Mouse (Mus musculus) left cerebral cortex, adult 8-10 months (tissue): ENCODE measurements around the gene Cyp2j13. TPM values are rescaled to one million over a fixed set of nuclear protein-coding genes. Genes with fewer than 3 reads are reported as not detected.
A peak's percentile ranks its signal among the peaks of the same experiment; 100 is the strongest.
"Not testable (repeated sequence)": the region's sequence is repeated elsewhere in the genome, so short reads cannot be mapped to it uniquely, and the experiment has no call there.

Experiments
- DNase-seq, 2 experiments: peaks; one replicate each; pipeline ENCODE4 v3.0.0; 2022; ENCODE audit warnings: low spot score in 2 of 2
- total RNA-seq, 4 experiments: library from RNA; stranded (reverse); gene quantifications; 2 replicates each; pipeline ENCODE4 v1.2.4; 2022

Gene Cyp2j13
- total RNA-seq = 1 to 10 TPM; 1.5 to 1.7 (median 1.6) TPM

- DNase-seq = peak in 1 of 2 experiments; percentile 9
Observed at GRCm38 (mm10) chr4:96077261-96078125, at the start of gene Cyp2j13. TSS of gene Cyp2j13 (minus strand) at chr4:96077546.

- DNase-seq = no peak
Observed at GRCm38 (mm10) chr4:96096841-96097240, 19.5 kb upstream of the Cyp2j13 start.

GRCm38 (mm10) chr4:96091869-96092268 lies 14.5 kb upstream of the Cyp2j13 start:
- no peak for DNase-seq

GRCm38 (mm10) chr4:96089356-96090048 lies 12.2 kb upstream of the Cyp2j13 start:
- DNase-seq = not testable (repeated sequence)

GRCm38 (mm10) chr4:96078308-96078707 lies 962 bp upstream of the Cyp2j13 start:
- no peak for DNase-seq

- DNase-seq = no peak
Observed at GRCm38 (mm10) chr4:96062045-96062444, 15.3 kb downstream of the Cyp2j13 start.

GRCm38 (mm10) chr4:96060106-96060505 lies 17.2 kb downstream of the Cyp2j13 start:
- DNase-seq = no peak

- peak; percentile 8 to 64 for DNase-seq
Observed at GRCm38 (mm10) chr4:96028412-96028811, 48.9 kb downstream of the Cyp2j13 start.

- no peak for DNase-seq
Observed at GRCm38 (mm10) chr4:96022803-96023202, 54.5 kb downstream of the Cyp2j13 start.

- no peak for DNase-seq
Observed at GRCm38 (mm10) chr4:96016875-96017274, 60.5 kb downstream of the Cyp2j13 start.

GRCm38 (mm10) chr4:95982221-95982620 lies 95.1 kb downstream of the Cyp2j13 start:
- not testable (repeated sequence) for DNase-seq

Other genes starting within 250 kb of the Cyp2j13 start
- 10 to 100 TPM; 66.3 to 70.8 (median 69.7) TPM for gene Hook1, start 110.3 kb downstream of the Cyp2j13 start, total RNA-seq
- gene Cyp2j12, start 63.6 kb upstream of the Cyp2j13 start, total RNA-seq = 1 to 10 TPM; 5.1 to 7.2 (median 5.7) TPM
- under 1 TPM in 2 of 4 experiments, not detected in 2; 0.23 to 0.26 TPM for gene Cyp2j7, start 159.1 kb upstream of the Cyp2j13 start, total RNA-seq